In the genomic region with DNA sequence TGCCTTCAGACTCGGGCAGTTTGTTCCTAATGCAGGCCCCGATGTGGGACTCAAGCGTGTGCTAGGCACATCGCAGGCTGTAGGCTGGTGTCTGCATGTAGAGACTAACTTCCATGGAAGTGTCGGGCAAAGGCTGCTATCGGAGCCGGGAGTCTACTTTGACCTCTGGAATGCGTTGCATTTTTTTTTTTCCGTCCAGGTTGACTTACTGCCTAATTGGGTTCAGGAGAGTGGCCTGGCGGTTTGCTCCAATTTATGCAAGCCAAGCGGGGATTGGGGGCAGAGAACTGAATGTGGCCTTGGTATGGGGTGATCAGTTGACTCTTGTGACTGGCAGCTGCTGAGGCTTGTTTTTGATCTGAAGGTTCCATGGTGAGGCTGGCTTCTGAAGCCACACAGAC, we compare ENCODE assay signal across 9 mouse cellular contexts. TPM values are rescaled to one million over a fixed set of nuclear protein-coding genes. Genes with fewer than 3 reads are reported as not detected.
A peak's percentile ranks its signal among the peaks of the same experiment; 100 is the strongest.
DNase-seq lines count a peak whose midpoint lies in the region; ATAC-seq and TF ChIP-seq lines count a peak whose summit lies in the region.
"Had no signal": no experiment of that assay in that cellular context is flagged by ENCODE, and none has a peak within 500 bp of the region (broad histone marks: within the 10 kb centered on the region; RNA-seq: fewer than 3 reads in every experiment).

No protein-coding gene starts in this region.

- no peak for ATAC-seq in forebrain, embryonic 16.5 days
- no peak for ATAC-seq in kidney, embryonic 16.5 days (ENCODE audit: low FRiP score, low TSS enrichment)
- no peak for ATAC-seq in midbrain, postnatal 0 days (ENCODE audit: low FRiP score)
- ATAC-seq in erythroid progenitor cell, adult 5-6 weeks (replicated peaks; ENCODE audit: low FRiP score, poor library complexity, severe bottlenecking) = no peak
- ATAC-seq: Patski had no signal

- H3K9me3 ChIP-seq in forebrain, embryonic 16.5 days (ENCODE audit: control insufficient read depth, low read length) = no peaks in the 10 kb centered on the region
- H3K9me3 ChIP-seq in kidney, embryonic 16.5 days (ENCODE audit: low read length) = no peaks in the 10 kb centered on the region
- H3K9me3 ChIP-seq in midbrain, postnatal 0 days (ENCODE audit: low read length) = no peaks in the 10 kb centered on the region

- H3K4me2 ChIP-seq in forebrain, embryonic 16.5 days (ENCODE audit: low read length) = peak overlapping the region; percentile 72
- peak overlapping the region; percentile 76 for H3K4me2 ChIP-seq in kidney, embryonic 16.5 days (replicated peaks; ENCODE audit: low read depth, low read length)
- H3K4me2 ChIP-seq in midbrain, postnatal 0 days (ENCODE audit: low read depth, low read length, poor library complexity, severe bottlenecking) = peak overlapping the region; percentile 92

- no peaks in the 10 kb centered on the region for H3K36me3 ChIP-seq in forebrain, embryonic 16.5 days (ENCODE audit: control insufficient read depth, insufficient read depth)
- no peaks in the 10 kb centered on the region for H3K36me3 ChIP-seq in kidney, embryonic 16.5 days (ENCODE audit: insufficient read depth, low read length)
- no peaks in the 10 kb centered on the region for H3K36me3 ChIP-seq in midbrain, postnatal 0 days (ENCODE audit: insufficient read depth, low read length)

- peak overlapping the region; percentile 81 for H3K9ac ChIP-seq in forebrain, embryonic 16.5 days (replicated peaks; ENCODE audit: low read depth, low read length)
- peak overlapping the region; percentile 99 for H3K9ac ChIP-seq in kidney, embryonic 16.5 days (replicated peaks; ENCODE audit: low read length)
- H3K9ac ChIP-seq in midbrain, postnatal 0 days (replicated peaks; ENCODE audit: low read length, poor library complexity, severe bottlenecking) = peak overlapping the region; percentile 98

- no peak for TF ChIP-seq CTCF in midbrain, postnatal 0 days (IDR thresholded peaks at IDR 0.05)

- 5% methylated on average over 11 of the region's 11 CpGs for WGBS in forebrain, embryonic 16.5 days
- WGBS in kidney, embryonic 16.5 days = 7% methylated on average over 11 of the region's 11 CpGs
- 1% methylated on average over 11 of the region's 11 CpGs for WGBS in midbrain, postnatal 0 days

- H3K4me1 ChIP-seq in forebrain, embryonic 16.5 days (replicated peaks; ENCODE audit: control insufficient read depth, insufficient read depth, low read length) = peaks cover 44% of the 10 kb centered on the region
- H3K4me1 ChIP-seq in kidney, embryonic 16.5 days (ENCODE audit: insufficient read depth, low read length) = peaks cover 39% of the 10 kb centered on the region
- peaks cover 10% of the 10 kb centered on the region for H3K4me1 ChIP-seq in midbrain, postnatal 0 days (ENCODE audit: insufficient read depth, low read length)

- no peaks in the 10 kb centered on the region for H3K27me3 ChIP-seq in forebrain, embryonic 16.5 days (replicated peaks; ENCODE audit: control insufficient read depth, insufficient read depth, low read length)
- no peaks in the 10 kb centered on the region for H3K27me3 ChIP-seq in kidney, embryonic 16.5 days (ENCODE audit: insufficient read depth, low read length)
- no peaks in the 10 kb centered on the region for H3K27me3 ChIP-seq in midbrain, postnatal 0 days (ENCODE audit: insufficient read depth, low read length)
- H3K27me3 ChIP-seq: Patski had no signal

- peak overlapping the region; percentile 95 for H3K27ac ChIP-seq in forebrain, embryonic 16.5 days (ENCODE audit: low read length)
- peak overlapping the region; percentile 100 for H3K27ac ChIP-seq in kidney, embryonic 16.5 days (ENCODE audit: low read length)
- H3K27ac ChIP-seq in midbrain, postnatal 0 days (ENCODE audit: low read depth, low read length) = peak overlapping the region; percentile 100

- H3K4me3 ChIP-seq in forebrain, embryonic 16.5 days (replicated peaks; ENCODE audit: low read length) = peak overlapping the region; percentile 95
- H3K4me3 ChIP-seq in kidney, embryonic 16.5 days (ENCODE audit: low read length) = peak overlapping the region; percentile 68
- H3K4me3 ChIP-seq in midbrain, postnatal 0 days (ENCODE audit: low read depth, low read length) = peak overlapping the region; percentile 87

- peak; percentile 33 for DNase-seq in embryo, embryonic 11 days
- DNase-seq in embryo, embryonic 9.5 days (ENCODE audit: extremely low spot score) = no peak
- DNase-seq in MN1 (ENCODE audit: low spot score) = peak; percentile 26
- no peak for DNase-seq in midbrain, postnatal 0 days (ENCODE audit: low spot score)
- no peak for DNase-seq in right cerebral cortex, adult 18-20 months

RNA-seq across cellular contexts. Expression of gene Anp32a, which starts 4.0 kb away (rescaled TPM):
- 166 and 186 TPM in 2 replicates for polyA plus RNA-seq in forebrain, embryonic 16.5 days (2015; fragmentation: Nextera tagmentation; extraction: Ambion mirVana)
- polyA plus RNA-seq in kidney, embryonic 16.5 days (2015; fragmentation: Nextera tagmentation; extraction: Ambion mirVana) = 196 and 238 TPM in 2 replicates
- 88.8 and 114 TPM in 2 replicates for total RNA-seq in midbrain, postnatal 0 days (2014; rRNA removed)
- polyA plus RNA-seq in midbrain, postnatal 0 days (2015; fragmentation: Nextera tagmentation; extraction: Ambion mirVana) = 60.5 and 76.2 TPM in 2 replicates
- total RNA-seq in erythroid progenitor cell, adult 5-6 weeks (2015; ENCODE audit: low replicate concordance) = 114 and 141 TPM in 2 replicates
- 101 and 162 TPM in 2 replicates for total RNA-seq in erythroid progenitor cell, adult 5-6 weeks (2017; ENCODE audit: low replicate concordance)

Comparison
In these comparisons a context has a peak if more than half of its experiments do, and no peak if none do; other contexts are left out.
1. DNase-seq: peak in embryo, embryonic 11 days (single experiment) and MN1 (single experiment); none in embryo, embryonic 9.5 days (single experiment), midbrain, postnatal 0 days (single experiment) and right cerebral cortex, adult 18-20 months (single experiment).
2. Peak in every context shown above with its lines, with median percentiles within 50 percentile points of each other: H3K27ac ChIP-seq, H3K4me2 ChIP-seq, H3K4me3 ChIP-seq and H3K9ac ChIP-seq.